Mouse (Mus musculus): Measurements from ENCODE around the gene Rps12-ps3.

The Rps12-ps3 gene

DNA sequence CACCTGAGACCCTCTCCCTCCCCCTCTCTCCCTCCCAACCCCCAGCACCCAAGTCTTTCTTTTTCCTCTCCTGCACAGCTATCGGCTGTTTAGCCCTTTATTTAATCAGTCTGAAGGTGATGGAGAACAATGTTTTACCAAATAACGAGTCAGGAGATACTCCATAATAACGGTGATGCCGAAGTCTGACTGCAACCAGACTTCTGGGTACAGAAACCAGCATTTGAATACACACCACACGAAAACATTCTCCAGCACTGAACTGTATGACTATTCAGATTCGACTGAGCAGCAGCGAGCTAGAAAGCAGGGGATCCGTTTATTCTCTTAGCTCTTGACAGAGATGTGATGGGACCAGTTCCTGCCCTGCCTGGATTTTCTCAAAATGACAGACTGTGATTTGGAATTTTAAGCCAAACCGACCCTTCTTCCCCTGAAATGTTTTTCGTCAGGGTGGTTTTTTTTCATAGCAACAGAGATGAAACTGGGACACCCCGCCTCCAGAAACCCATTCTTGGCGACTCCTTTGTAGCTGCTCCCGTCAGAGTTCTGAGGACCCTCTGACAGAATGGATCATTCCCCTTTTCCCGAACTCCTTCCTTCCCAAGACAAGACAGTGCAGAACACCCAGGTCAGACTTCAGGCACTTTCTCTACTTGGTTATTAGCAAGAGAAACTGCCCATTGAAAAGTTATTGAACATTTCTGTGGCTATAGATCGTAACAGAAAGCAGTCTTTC, 29.2 kb downstream of the Rps12-ps3 start:
- DNase-seq: no peak

- DNase-seq: no peak
These were observed 30.7 kb downstream of the Rps12-ps3 start for GRCm38 (mm10) chr19:59352760-59353159.

DNA sequence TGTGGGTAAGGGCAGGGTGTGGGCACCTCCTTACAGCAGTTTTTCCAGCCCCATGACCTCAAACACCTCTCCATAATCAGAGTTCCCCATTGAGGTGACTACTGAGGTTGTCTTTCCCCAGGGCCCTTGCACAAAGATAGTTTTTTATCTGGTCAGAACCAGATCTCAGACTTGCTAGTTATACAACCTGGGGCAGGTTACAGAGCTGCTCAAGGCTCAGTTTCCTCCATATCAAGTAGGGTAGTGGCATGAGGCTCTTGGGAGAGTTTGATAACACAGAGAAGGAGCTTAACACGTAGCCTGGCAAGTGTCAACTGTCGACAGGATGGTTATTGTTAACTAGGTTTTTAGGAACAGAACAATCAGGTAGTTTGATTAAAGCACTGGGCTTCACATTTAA, 32.8 kb downstream of the Rps12-ps3 start:
- DNase-seq: no peak

DNA sequence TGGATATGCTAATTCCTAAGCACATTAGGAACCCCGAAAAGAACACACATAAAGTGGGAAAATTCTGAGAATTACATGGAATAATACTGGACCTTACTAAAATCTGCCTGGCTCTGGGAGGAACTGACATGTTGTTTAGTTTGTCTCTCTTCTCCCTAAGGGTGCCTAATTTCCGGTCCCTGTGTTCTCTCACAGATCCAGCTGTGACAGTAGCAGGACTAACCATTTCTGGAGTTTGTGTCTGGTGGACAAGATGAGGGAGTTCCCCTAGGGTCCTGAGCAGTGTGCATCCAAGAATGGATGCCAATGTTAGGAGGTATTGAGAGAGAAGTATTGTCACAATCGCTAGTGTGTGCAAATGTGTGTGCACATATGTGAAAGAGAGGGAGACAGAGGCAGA, 34.3 kb downstream of the Rps12-ps3 start:
- no peak for DNase-seq

DNA sequence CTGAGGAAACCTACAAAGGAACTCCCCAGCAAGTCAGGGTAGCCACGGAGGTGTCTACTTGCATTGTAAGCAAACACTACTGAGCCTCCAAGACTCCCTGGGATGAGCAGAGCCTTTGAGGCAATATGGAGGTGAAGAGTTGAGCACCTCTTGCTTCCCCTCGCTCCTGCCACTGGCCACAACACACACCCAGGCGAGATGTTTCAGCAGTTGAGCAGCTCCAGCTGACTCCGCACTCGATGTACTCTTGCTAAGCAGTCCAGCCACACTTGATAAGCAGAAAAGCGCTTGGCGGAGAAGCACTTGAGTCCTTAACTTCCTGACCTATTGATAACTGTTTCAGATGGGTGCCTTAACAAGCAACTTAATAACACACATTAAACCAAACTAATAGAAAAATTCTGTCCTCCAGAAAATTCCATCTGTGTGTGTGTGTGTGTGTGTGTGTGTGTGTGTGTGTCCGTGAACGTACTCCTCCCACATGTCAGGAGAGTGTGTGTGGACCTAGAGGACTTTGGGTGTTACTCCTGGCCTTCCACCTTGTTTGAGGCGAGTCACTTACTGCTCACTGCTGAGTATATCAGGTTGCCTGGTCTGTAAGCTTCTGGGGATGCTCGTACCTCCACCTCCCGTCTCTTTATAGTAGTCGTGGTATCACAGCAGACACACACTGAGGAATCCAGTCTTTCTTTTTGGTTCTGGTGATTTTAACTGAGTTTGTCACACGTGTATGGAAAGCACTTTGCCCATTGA, 34.9 kb downstream of the Rps12-ps3 start:
- no peak for DNase-seq

- no peak for DNase-seq
These were observed 35.8 kb downstream of the Rps12-ps3 start for GRCm38 (mm10) chr19:59357878-59358277.

DNA sequence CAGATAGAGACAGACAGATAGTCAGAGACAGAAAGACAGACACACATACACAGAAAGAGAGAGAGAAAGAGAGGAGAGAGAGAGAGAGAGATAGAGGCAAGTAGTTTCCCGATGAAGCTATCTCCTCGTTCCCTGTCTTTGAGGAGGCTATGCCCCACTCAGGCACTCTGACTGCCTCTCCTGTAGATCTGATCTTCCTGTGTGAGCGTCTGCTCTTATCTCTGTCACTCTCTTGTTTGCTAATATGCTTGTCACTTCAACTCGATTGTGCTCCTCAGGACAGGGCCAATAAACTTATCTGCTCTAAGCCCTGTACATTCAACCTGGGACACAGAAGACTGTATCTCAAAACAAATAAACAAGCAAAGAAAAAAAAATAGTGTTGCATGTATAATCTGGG, 37.1 kb downstream of the Rps12-ps3 start:
- DNase-seq: no peak

- DNase-seq: no peak
These were observed 38.4 kb downstream of the Rps12-ps3 start for GRCm38 (mm10) chr19:59360486-59360896.

- DNase-seq: no peak
These were observed 40.6 kb downstream of the Rps12-ps3 start for GRCm38 (mm10) chr19:59362646-59363045.

DNA sequence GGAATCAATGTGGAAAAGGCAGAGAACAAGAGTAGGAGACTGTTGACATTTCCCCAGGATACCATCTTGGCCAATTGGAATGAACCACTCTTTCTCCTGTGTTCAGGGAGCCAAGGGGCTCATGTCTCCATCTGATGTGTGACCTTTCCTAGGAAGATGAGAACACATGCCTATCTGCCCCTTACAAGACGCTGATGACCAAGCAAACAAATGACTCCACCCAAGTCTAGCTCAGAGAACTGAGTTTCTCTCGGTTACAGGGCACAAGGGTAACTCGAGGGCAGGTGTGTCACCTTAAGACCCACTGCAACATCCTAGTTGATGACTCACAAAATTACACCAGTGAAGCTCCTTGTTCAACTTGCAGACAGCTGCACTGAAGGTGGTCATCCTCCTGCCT, 41.6 kb downstream of the Rps12-ps3 start:
- DNase-seq: no peak

DNA sequence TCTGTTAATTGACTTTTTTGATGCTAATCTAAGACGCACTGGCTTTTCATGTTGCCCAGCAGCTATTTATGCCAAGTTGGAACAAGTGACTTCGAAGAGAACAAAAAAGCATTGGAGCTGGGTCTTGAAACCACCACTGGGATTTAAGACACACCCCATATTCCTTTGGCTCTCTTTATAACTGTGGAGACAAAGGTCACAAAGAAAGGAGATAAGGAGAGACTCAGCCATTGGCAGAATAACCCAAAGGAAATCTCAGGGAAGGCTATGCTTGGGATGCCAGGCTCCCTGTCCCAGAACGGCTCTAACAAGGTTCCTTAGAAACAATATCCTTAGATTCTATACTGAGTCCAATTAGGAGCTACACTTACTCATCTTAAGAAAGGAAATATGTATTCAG, 44.6 kb downstream of the Rps12-ps3 start:
- no peak for DNase-seq

GRCm38 (mm10) chr19:59367892-59368291, 45.8 kb downstream of the Rps12-ps3 start:
- DNase-seq: no peak

DNA sequence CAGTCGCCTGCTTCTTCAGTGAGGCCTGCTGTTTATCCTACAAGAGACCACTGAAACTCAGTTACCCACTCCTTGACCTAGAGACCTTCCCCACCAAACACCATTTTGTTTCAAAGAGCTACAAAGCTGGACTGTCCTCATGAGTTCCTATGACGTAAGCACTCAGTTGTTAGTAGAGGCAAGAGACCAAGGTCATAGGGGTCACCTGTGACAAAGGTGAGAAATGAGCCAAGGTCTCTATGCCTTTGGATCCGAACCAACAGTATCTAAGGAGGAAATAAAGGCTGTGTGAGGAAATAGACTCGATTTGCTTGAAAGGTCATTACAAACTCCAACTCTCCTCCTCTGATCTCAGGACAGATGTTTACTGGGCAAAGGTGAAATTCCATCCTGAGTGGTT, 48.9 kb downstream of the Rps12-ps3 start:
- no peak for DNase-seq

Measured in cerebellum, postnatal 25 days (tissue).